Mouse (Mus musculus) retina, embryonic 14.5 days (tissue): ENCODE results near the gene Oasl2.
"Not testable (repeated sequence)": the region's sequence is repeated elsewhere in the genome, so short reads cannot be mapped to it uniquely, and the experiment has no call there.

Experiments used
- DNase-seq: peaks from one replicate; pipeline ENCODE4 v3.0.0-alpha.2; 2015; ENCODE audit warnings: low spot score

Oasl2 gene

DNA sequence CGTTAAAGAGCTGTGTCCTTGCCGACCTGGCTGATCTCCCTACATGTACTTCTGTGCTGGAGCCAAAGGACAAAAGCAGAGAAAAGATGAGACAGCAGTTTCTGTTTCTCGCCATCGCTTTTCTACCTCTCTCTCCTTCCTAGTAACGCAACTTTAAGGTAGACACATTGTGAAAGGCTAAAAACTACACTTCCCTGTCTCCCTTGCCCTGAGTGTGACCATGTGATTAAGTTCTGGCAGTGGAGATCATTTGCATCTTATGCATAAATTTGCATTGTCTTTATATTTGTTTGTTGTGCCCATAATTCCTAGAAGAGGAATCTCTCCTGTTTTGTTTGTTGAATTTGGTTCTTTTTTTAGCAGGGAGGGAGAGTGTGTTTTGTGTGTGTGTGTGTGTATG, 19.1 kb downstream of the Oasl2 start:
- DNase-seq = no peak

DNA sequence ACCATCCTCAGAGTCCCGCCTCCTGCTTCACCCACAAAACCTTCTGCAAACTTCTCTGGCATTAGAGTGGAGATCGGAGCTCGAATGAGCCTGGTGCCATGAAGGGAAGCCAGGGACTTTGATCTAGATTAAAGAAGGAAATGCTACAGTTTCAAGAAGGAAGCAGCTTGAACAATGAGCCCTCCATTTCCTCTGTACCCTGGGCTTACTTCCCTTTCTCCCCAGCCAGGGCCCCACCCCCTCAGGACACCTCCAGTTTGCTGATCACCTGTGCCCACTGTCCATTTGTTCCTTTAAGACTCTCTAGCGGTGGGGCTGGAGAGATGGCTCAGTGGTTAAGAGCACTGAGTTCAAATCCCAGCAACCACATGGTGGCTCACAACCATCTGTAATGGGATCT, 20.0 kb downstream of the Oasl2 start:
- no peak for DNase-seq

DNA sequence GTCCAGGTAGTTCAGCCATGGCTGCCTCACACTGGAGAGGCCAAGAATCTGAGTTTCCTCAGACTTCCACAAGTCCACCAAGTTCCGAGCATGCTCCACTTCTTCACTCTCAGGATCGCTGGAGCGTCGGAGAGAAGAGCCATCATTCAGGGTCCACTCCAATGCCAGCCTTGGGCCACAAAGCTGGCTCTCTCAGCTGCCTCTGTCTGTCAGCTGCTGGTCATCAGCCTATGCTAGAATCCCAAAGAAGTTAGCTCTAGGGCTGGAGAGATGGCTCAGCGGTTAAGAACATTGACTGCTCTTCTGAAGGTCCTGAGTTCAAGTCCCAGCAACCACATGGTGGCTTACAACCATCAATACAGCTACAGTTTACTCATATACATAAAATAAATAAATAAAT, 20.6 kb downstream of the Oasl2 start:
- DNase-seq = not testable (repeated sequence)

DNA sequence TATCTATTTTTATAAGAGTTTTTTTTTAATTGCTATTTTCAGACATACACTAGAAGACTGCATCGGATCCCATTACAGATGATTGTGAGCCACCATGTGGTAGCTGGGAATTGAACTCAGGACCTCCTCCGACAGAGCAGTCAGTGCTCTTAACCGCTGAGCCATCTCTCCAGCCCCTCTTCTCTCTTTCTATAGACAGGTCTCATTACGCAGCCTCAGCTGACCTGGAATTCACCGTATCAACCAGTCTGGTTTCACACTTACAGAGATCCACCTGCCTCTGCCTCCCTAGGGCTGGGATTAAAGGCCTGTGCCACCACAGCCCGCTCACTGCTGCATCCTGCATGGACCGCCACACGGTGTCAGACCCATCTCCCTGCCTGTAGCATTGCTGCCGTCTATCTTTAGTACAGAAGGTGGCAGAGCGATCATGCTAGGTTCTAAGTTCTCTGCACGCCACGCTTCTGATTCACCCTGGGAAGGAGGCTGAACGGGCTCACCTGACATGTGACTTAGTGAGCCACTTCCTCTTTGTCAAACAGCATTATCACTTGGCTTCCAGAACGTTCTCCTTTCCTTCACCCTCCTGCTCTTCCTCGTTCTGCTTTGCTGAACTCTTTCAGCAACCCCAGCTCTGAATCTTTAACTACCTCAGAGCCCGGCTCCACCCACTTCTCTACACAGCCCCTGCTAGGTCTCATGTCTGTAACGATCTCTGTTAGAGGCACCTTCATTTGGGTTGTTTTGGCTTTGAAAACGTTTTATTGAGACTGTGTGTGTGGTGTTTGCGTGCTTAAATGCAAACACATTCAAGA, 25.0 kb downstream of the Oasl2 start:
- no peak for DNase-seq

DNA sequence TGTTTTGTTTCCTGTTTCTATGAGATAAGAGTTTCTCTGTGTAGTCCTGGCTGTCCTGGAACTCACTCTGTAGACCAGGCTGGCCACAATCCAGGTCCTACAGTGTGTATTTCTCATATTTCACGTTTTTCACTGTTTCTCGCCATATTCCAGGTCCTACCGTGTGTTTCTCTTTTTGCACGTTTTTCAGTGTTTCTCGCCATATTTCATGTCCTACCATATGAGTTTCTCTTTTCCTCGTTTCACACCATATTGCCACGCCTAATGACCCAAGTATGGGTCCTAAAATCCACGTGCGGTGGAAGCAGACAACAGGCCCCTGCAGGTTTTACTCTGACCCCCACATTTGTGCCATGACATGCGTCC, 25.6 kb downstream of the Oasl2 start:
- no peak for DNase-seq

DNA sequence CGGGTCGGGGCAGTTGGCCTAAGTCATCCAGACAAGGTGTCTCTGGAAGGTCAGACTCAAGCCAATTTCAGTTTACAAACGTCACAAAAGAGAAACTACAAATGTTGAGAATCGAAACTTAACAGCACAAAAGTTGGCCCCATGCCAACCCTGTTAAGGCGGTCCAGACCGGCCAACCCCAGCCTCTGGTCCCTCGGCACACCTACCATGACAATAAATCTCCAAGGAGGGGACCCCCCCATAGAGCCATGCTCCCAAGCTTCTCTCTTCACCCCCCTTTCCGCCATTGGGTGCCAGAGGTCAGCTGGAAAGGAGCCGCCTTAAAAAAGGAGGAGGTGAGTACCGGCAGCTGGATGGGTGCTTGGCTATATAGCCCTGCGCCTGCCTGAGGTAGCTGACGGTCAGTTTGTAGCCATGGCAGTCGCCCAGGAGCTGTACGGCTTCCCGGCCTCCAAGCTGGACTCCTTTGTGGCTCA, 26.3 kb downstream of the Oasl2 start, which contains the start of gene Oasl1:
TSS of gene Oasl1 (plus strand) at position 243 of the 476 bp plus-strand sequence.
- DNase-seq = no peak

DNA sequence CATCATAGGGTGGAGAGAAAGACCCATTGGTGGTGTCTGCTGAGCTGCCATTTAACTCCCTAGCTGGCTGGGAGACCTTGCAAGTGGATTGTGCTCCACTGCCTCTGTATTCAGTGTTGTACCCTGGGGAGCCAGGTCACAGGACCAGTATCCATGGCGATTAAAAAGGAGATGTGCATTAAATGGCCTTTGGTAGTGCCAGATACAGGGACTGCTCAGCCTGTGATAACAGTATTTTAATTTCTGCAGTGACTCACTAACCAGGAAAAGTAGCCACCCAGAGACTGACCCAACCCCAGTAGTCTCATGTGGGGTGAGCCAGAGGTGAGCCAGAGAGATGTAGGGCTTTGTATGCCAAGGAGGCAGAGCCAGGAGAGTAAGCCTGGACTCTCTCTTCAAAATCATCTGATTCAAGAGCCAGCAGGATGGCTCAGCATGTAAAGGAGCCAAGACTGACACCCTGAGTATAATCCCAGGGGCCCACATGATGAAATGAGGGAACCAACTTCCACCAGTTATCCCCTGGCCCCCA, 29.5 kb downstream of the Oasl2 start:
- DNase-seq = no peak

DNA sequence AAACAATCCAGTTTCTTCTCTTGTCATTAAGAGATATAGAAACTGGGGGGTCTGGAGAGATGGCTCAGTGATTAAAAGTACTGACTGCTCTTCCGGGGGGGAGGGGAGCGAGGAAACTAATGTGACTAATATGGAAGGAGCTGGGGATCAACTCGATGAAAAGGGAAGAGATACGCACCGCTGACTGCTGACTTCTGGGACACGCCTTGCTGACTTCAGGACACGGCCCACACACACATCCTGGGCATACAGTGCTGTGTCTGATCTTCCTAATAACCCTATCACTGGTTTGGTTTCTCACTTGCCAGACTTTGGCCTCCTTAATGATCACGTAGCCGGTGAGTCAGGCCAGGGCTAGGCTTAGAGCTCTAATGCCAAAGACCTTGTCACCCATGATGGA, 30.0 kb downstream of the Oasl2 start:
- DNase-seq = no peak

DNA sequence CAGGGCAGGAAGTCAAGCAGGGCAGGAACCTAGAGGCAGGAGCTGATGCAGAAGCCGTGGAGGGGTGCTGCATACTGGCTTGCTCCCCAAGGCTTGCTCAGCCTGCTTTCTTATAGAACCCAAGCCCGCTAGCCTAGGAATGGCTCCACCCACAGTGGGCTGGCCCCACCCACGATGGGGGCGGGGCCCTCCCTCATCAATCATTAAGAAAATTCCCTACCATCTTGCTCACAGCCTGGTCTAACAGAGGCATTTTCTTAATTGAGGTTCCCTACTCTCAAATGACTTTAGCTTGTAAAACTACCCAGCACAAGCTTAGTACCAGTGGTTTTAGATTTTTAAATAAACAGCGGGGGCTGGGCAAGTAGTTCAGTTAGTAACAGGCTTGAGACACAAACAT, 34.9 kb downstream of the Oasl2 start:
- no peak for DNase-seq

DNA sequence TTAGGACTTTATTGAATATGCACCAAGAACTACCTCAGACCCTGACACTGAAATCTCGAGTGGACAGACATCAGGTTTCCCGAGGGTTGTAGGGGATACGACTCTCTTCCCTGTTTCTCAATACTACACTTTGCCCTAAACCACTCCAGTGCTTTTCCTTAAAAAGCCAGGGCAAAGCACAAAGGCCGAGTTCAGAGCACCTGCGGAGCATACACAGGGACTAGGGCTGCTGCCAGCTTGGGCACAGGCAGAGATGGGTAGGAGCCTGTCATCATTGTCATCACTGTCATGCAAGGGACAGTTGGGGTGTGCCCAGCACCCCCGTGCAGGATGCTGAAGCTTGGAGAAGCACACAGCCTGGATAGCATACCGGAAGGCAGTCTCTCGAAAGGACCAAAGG, 36.5 kb downstream of the Oasl2 start:
- DNase-seq = no peak

DNA sequence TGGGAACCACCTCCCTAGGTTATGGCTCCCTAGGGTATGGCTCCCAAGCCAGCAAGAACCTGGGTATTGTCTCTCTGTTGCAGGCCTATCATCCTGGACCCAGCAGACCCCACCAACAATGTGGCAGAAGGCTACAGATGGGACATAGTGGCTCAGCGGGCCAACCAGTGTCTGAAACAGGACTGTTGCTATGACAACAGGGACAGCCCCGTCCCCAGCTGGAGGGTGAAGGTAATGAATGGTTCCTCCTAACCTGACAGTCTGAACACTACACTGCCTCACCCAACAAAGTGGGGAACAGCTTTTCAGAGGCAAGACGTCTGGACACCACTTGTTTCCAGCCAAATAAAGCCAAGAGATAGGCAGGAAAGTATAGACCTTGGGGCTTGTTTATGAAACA, 39.1 kb downstream of the Oasl2 start:
- DNase-seq = no peak

DNA sequence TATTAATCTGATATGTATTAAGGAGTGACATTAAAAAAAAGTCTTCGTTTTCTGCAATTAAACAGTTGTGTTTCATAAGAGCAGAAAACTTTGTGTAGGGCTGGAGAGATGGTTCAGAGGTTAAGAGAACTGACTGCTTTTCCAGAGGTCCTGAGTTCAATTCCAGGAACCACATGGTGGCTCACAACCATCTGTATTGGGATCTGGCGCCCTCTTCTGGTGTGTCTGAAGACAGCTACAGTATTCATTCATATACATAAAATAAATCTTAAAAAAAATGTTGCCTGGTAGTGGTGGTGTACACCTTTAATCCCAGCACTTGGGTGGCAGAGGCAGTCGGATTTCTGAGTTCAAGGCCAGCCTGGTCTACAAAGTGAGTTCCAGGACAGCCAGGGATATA, 44.4 kb downstream of the Oasl2 start:
- DNase-seq = not testable (repeated sequence)

DNA sequence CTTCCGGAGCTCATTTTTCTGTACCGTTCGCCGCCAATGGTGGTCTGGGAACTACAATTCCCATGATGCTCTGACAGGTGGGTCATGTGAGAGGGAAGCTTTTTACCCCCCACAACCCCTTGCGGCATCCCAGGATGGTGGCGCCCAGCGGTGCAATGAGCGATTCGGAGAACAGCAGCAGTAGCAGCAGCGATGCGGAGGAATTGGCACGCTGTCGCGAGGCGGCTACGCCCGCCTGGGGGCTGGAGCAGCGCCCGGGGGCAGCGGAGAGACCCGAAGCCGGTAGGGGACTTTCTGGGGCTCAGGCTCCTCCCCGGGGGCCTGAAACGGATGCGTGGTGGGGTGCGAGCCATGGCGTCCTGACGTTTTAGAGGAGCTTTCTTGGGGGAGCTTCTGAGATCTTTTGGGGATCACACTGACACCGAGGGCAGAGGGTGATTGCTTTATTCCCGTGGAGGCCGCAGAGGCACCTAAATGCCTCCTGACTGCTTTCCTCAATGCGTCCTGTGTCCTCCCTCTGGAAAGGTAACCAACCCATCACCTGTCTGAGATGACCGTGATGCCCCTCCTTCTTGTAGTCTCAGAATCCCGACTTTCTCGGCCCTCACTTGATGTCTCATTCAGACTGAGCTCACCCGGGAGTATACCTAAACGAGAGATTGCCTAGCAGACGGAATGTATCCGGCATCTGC, 45.5 kb downstream of the Oasl2 start, which contains the start of gene 2210016L21Rik:
TSS of gene 2210016L21Rik (plus strand) at position 85 of the 692 bp plus-strand sequence.
- peak; percentile 93 for DNase-seq

DNA sequence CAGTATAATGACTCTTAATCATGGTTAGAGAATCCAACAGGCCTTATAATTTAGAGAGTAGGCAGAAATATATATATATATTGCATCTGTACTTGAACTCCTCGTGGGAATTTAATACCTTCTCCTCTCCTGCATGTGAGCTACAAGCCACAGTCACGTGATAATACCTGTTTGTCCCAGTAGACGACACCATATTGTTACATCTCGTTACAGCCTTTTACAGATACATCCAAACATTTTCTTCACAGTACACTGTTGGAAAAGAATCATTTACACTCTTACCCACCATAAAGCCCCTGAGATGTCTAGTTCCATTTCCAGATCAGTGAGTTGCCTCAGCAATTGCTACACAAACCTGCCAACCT, 46.0 kb downstream of the Oasl2 start:
- no peak for DNase-seq

DNA sequence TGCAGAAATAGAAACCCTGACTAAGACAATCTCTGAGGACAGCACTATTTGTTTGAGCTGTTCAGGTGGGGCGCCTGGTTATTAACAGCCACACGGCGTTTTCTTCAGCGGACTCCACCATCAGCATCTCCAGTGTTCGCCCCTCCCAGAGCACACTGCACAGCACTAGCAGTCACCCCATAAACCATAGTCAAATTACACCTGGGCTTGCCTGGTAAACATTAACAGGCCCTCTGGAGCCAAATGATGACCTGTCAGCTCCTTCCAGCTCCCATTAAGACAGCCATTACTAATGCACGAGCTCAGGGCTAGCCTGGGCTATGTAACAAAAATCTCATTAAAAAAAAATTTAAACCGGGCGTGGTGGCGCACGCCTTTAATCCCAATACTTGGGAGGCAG, 48.3 kb downstream of the Oasl2 start:
- DNase-seq = no peak

DNA sequence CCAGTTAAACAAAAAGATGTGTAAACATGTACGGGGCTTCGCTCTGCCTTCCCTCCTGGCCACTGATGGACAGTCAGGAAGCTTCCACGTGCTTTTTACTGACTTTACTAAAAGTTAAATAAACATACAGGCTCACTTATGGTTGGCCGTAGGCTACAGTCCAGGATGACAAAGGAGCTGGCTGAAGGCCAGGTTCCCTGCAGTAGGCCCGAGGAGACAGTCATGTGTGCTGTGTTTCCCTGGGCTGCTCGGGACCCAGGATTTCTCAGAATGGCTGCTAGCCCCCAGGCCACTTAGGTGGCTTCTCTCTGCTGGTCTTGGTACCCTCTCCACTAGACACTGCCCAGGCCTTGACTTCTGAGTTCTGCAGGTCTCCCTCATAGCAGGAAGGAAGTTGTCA, 52.2 kb downstream of the Oasl2 start:
- no peak for DNase-seq

DNA sequence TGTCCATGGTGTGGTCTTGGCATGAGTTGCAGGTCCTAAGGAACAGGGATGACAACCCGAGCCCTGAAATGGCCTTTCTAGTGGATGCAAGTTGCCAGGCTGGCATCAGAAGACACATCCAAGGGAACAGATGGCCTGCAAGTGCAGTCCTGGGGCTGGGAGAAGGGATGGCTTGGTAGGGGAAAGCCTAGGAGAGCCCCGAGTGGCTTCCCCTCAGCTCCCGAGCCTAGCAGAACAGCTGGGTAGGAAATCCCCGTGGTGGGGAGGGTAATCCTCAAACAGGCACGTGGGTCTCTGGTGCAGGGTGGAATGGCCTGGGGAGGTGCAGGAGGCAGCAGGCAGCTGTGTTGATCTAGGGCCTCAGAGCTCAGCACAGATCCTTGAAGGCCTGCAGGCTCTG, 52.6 kb downstream of the Oasl2 start:
- DNase-seq = no peak

DNA sequence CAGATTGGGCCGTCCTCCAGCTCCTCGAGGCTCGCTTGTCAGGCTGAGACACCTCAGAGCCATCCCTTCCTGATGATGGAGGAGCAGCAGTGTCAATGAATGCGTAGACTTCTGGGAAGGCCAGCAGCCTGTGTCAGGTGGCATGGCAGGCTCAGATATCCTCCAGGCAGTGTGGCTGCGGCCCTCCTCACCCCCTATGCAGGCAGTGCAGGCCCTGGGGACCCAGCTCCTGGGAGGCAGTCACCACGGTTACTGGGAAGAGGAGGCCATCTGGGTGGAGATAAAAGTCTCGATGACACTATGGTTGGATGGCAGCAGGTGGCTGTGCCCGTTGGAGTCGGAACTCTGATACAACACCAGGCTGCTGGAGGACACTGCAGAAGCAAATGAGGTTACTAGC, 53.1 kb downstream of the Oasl2 start:
- DNase-seq = no peak

DNA sequence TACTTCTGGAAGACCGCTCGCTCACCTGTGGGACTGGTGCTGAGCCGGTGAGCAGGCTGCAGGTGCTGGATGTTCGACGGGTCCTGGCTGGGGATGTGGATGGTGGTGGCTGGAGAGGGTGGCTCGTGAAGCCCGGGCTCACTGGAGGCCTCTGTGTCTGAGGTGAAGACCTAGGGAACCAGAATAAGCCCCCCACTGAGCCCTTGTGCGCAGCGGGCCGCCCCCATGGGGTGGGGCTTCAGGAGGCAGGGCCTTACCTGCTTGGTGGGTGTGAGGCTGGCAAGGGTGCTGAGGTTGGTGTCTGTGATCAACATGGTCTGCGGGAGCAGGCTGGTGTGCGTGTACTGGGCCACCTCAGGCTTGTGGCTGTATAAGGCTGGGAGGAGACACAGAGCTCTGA, 53.9 kb downstream of the Oasl2 start:
- DNase-seq = no peak

DNA sequence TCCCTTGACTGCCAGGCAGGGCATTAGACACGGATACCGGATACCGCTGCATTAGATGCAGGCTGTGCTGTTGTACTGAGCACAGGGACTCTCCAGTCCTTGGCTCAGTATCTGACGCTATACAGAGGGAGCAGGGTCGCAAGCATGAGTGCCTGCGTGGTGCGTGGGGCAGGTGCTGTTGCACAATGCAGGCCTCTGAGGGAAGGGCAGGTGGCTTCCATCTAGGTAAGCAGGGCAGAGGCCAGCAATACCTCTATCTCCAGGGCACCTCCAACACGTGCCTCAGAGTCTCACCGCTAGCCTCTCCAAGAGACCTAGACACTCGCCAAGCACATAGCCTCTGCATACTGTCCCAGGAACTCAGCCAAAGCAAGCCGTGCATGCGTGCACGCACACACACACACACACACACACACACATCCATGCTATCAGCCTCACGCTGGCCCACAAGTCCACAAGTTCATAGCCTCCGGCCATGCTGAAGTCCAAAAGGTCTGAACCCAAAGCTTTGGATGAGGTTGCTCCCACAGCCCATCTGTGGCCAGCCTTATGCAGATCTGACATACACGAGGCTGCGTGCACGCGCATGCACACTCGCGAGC, 54.6 kb downstream of the Oasl2 start:
- no peak for DNase-seq

DNA sequence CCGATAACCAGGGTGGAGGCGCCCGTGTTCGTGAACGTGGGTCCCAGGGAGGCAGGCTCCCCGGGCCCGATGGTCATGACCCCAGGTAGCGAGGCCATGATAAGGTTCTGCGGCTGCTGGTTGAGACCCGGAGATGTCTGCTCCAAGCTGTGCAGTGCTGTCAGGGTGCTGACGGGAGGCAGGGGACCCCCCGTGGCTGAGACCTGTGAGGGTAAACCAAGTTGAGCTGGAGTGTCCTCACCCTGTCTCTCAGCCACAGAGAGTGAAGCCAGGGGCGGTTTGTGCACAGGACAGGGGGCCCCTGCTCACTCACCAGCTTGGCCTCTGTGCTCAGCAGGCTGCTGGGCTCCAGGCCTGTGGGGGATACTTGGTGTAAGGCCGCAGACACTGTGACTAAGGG, 56.6 kb downstream of the Oasl2 start:
- no peak for DNase-seq

DNA sequence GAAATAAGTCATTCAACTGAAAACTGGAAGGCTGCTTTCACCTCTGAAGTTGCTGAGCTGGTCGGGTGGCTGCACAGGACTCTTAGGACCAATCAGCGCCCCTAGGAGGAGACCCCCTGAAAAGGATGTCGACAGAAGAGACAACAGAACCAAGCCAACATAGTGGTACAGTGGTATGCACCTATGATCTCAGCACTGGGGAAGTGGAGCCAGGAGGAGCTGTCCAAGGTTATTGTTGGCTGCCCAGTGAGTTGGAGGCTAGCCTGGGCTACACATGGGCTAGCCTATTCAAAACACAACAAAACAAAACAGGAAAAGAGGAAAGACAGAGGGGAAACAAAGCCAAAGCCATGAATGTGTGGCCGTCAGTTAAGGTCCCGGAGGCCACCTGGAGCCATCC, 61.3 kb downstream of the Oasl2 start:
- no peak for DNase-seq
